Mouse (Mus musculus): ENCODE results near the gene Phlda3.

Phlda3 gene

GRCm38 (mm10) chr1:135759685-135760084, 6.2 kb upstream of the Phlda3 start:
- DNase-seq (ENCODE audit: low spot score) = no peak

- no peak for DNase-seq (ENCODE audit: low spot score)
These were observed 5.7 kb upstream of the Phlda3 start for GRCm38 (mm10) chr1:135760216-135760615.

- no peak for DNase-seq (ENCODE audit: low spot score)
These were observed 4.2 kb upstream of the Phlda3 start for GRCm38 (mm10) chr1:135761728-135762127.

GRCm38 (mm10) chr1:135763503-135764205, 2.3 kb upstream of the Phlda3 start:
- no peak for DNase-seq (ENCODE audit: low spot score)

DNA sequence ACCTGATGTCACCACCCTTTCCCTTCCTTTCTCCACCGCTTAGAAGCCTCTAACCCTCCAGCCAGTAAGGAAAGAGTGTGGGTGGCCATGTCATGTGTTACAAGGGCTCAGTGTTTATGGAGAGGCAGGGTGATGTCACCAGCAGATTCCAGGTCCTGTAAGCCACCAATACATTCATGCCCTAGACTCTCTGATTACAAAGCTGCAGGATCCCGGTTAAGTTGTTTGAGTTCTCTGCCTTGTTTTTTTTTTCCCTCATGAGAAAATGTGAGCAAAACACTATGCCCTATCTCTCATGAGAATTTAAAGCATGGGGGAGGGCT, 1.8 kb upstream of the Phlda3 start:
- no peak for DNase-seq (ENCODE audit: low spot score)

DNA sequence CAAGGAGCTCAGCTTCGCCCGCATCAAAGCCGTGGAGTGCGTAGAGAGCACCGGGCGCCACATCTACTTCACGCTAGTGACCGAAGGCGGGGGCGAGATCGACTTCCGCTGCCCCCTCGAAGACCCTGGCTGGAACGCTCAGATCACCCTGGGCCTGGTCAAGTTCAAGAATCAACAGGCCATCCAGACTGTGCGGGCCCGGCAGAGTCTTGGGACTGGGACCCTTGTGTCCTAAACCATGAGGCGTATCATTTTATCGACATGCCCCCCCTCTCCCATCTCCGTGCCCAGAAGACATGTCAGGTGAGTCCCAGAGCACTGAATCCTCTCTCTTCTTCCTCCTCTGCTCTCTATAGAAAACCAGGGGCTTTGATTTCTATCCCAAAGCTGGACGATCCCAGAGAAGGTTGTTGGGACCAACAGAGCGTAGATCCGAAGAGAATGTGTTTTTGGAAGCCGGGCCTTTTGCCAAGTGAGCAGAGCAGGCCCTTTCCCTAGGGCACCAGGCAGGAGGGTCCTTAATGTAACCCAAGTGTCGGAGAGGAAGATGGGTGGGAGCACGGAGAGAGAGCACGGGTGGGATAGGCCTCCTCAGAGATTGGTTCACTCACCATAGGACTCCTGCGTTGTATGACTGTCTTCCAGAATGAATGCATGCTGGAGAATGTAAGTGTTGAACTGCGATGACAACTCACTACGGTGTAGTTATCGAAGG, 830 bp downstream of the Phlda3 start:
- DNase-seq (ENCODE audit: low spot score) = no peak

GRCm38 (mm10) chr1:135767324-135767890, 1.5 kb downstream of the Phlda3 start:
- no peak for DNase-seq (ENCODE audit: low spot score)

- DNase-seq (ENCODE audit: low spot score) = no peak
These were observed 2.5 kb downstream of the Phlda3 start for GRCm38 (mm10) chr1:135768400-135768799.

GRCm38 (mm10) chr1:135770237-135770636, 4.3 kb downstream of the Phlda3 start:
- DNase-seq (ENCODE audit: low spot score) = no peak

DNA sequence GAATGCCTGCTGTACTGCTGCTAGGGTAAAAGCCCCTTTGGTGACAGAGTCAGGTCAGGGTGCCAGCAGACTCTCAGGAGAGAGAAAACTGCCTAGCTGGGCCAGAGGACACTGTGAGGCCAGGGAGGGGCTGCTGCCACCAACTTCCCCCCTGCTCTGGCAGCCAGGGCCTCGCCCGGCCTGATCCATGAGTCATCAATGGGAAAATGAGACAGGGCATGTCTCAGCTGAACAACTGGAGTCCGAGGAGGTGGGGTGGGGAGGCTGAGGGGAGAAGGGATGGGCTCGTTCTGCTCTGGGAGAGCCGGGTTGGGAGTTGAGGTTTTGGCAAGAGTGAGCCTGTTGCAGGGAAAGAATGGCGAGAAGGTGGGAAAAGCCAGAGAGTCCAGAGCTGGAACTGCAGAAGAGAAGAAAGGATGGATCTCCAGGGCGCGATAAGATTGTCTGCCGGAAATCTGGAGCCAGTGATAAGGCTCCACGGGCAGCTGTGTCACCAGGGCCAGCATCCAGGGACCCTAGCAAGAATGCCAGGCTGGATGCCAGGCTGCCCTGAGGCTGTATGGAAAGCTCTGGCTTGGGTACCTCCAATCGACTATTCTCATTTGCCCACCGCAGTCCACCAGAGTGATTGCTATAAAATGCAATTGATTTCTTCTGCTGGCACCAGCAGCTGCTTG, 5.1 kb downstream of the Phlda3 start:
- DNase-seq (ENCODE audit: low spot score) = peak; percentile 53

- DNase-seq (ENCODE audit: low spot score) = no peak
These were observed 5.7 kb downstream of the Phlda3 start for GRCm38 (mm10) chr1:135771573-135771970.

DNA sequence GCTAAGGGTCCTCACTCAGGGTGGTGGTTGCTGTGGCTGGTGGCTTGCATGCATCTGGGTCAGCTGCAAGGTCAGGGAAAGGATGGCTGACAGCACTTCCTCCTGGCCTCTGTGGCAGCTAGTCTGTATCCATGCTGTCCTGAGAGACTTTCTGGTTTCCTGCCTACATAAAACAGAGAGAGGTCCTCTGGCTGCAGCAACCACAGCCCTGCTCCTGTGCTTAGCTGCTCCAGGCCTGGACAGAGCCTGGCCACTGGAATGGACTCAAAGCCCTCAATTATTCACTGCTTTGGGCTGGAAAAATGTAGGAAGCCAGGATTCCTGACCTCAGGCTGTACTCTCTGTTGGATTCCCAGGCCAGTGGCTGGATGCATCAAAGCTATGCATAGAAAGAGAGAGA, 10.7 kb downstream of the Phlda3 start:
- DNase-seq (ENCODE audit: low spot score) = no peak

GRCm38 (mm10) chr1:135777046-135777445, 11.1 kb downstream of the Phlda3 start:
- no peak for DNase-seq (ENCODE audit: low spot score)

- no peak for DNase-seq (ENCODE audit: low spot score)
These were observed 13.0 kb downstream of the Phlda3 start, which contains the start of gene Tnni1 for GRCm38 (mm10) chr1:135778780-135779535. TSS of gene Tnni1 (plus strand) at chr1:135779434.

DNA sequence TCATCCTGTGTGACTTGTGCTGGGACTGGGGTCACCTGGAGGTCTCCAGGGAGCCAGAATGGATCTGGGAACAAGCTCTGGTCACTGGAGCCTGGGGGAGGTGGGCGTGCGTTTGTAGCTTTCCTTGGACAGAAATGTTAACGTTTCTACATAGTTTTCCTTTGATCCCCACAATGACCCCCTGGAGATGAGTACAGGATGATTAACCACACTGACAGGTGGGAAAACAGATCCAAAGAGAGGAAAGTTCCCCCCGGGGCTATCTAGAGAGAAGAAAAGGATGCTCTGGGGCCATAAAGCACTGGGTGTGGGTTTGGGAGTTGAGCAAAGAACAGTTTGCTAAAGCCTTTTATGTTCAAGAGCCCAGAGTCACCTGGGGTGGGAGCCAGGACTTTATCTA, 14.7 kb downstream of the Phlda3 start:
- no peak for DNase-seq (ENCODE audit: low spot score)

DNA sequence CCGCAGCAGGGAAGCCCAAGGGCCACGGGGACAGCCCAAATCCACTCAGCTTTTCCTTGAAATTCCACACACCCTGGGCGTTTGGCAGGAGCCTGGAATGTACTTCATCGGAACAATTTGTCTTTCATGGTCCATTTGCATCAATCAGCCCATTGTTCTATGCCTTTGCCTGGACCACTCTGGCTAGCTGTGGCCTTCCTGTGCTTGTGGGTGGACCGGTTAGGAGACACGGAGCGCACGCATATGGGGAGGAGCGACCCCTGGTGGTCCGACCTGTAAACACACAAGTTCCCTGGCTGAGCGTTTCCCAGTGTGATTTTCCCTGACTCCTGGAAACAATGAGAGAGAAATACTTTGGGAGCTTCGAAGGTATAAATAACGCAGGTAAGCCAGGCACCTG, 15.3 kb downstream of the Phlda3 start:
- peak; percentile 74 for DNase-seq (ENCODE audit: low spot score)

DNA sequence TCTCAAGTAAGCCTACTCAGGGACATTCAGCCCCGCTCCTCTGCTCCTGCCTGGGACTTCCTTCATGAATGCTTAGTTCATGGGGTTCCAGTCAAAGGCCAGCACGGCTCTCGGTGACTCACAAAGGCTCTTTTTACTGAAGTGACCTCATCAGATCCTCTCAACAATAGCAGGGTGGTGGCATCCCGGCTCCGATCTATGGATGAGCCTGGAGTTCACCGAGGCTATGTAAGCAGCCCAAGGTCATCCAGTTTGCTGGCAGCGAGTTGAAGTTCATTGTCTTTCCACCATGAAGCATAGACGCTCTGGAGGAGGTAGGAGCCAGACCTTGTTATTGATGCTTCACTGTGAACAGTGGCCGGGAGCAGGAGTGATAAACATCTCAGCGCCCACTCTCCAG, 16.9 kb downstream of the Phlda3 start:
- DNase-seq (ENCODE audit: low spot score) = no peak

DNA sequence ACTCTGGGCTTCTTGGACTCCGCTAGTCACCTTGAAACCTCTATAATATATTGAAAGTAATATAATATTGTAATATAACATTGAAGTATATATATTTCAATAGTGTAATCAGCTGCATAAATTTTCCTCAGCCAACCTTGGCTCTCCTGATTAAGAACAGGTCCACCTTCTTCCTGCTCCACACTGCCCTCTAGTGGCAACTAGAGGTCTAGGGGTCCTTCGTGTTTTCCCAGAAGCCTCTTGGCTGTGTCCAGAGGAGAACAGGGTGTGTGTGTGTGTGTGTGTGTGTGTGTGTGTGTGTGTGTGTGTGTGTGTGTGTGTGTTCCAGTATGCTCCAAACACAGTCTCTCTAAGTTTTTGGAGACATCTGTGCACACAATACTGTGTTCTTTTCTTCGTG, 21.9 kb downstream of the Phlda3 start:
- peak; percentile 82 for DNase-seq (ENCODE audit: low spot score)

- peak; percentile 62 for DNase-seq (ENCODE audit: low spot score)
These were observed 22.8 kb downstream of the Phlda3 start for GRCm38 (mm10) chr1:135788708-135789107.

DNA sequence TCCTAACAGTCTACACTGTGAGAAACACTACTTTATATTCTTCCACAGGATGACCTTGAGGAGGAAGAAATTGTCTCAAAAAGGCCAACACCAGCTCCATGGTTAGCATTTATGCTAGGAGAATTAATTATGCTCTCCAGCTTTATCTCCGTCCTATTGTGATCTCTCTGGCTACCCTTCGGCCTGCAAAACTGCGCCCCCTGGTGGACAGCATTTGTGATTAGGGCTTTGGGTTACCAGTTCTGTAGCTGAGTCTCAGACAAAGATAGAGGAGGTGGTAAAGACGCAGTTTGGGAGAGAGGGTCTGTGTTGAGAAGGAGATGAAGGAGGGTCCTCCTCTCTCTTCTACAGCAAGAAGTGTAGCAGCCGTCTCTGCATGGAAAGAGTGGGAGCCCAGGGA, 23.9 kb downstream of the Phlda3 start:
- DNase-seq (ENCODE audit: low spot score) = peak; percentile 80

- DNase-seq (ENCODE audit: low spot score) = no peak
These were observed 26.4 kb downstream of the Phlda3 start for GRCm38 (mm10) chr1:135792143-135792939.
